Mouse (Mus musculus): ENCODE measurements at regions not wholly inside any gene's neighbourhood (a gene's known extent, or its start where the extent isn't known, plus 50 kb on each side); places are given as distances from the start of the nearest gene placed in this dataset.

DNA sequence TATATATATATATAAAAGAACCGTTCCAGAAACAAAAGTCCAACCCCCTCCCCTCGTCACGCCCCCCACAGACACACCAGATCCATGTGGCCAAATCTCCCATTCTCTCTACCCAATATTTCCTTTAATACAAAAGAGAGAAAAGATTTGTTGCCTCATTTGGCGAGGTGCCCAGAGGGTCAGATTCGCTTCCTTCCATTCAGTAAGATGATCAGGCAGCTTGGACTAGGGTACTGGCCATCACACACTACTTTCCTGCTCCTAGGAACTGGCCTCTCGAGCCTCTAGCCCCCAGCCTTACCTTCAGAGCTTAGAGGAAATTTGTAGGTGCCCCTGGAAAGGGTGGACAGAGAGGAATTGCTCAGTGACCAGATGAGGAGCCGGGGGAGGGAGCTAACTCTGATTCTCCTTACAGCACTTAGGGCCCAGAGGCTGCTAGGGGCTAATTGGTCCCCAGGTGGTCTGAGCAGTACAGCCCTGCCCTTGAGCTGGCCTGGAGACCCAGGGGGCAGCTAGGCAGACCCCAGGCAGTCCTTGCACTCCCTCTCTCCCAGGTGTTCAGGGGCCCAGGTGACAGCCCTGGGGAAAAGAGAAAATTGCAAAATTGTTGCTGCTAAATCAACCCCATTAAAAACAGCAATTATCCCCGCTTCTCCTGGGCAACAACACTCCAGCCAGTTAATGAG lies 470.4 kb upstream of the Mgmt start:
- DNase-seq (ENCODE audit: low spot score in 2 of 2), result no peak

DNA sequence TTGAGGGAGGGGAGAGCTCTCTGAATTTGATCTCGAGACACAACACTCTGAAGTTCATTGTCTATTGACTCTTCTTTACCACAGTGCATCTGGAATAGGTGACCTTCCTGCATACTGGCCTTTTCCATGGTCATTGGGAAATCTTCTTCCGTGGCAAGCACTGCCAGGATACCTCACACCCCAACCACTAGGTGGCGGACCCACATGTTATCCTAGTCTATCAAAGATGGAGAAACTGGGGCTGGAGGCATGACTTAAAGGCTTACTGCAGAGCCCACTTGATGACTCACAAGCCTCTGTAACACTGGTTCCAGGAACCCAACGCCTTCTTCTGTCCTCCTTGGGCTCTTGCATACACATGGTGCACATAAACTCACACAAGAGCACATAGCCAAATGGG lies 467.2 kb upstream of the Mgmt start:
- no peak for DNase-seq (ENCODE audit: low spot score in 2 of 2)

DNA sequence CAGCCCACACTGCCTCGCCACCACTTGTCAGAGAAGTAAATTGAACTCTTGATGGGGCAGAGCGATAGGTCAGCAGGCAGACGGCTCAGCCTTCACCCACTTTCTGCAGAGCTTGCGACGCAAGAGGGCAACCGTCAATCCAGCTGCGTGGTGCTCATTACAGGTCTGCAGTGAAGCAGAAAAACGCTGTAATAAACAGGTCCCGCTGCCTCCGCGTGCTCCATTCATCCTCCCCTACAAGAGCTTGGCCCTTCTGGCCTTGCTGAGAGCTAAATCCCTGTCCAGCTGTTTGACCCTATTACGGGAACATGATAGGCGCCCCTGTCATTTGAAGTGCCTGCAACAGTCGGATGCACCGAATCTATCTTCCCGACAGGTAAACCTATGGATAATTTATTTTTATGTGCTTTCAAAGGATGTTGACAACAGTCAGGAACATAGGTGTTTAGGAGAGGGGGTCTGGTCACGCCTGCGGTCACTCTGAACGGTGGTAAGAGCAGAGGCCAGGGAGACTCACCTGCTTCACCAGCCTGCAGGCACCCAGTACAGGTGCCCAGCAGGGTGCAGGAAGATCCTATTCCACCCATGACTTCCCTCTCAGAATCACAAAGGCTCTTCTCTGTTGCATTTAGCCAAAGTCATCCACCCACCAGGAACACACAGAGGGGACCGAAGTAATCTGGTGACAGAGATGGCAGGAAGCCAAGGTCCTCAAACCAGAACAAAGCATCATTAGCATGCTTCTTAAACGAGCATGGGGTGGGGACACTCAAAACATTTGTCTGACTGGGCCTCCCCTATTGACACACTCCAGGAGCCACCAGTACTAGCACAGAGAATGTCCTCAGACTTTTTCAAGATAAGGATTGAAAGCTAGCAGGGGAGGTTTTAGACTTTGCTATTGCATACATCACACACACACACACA lies 464.1 kb upstream of the Mgmt start:
- DNase-seq (ENCODE audit: low spot score in 2 of 2), result no peak

DNA sequence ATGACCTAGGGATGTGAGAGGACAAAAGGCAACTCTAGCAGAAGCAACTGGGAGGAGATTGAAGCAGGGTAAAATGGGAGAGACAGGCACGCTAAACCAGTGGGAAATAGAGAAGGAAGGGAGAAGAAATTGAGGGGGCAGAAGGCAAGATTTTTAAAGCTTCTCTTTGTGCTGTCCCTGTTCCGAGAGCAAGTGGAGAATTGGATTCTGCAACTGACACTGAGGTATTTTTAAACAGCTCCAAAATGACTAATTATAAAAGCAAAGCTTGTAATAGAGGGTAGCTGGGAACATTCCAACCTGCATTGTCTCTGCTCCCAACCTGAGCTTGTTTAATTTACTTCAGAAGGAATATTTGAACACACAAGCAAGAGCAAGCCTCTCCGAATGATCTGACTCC lies 460.7 kb upstream of the Mgmt start:
- DNase-seq (ENCODE audit: low spot score in 2 of 2), result no peak

DNA sequence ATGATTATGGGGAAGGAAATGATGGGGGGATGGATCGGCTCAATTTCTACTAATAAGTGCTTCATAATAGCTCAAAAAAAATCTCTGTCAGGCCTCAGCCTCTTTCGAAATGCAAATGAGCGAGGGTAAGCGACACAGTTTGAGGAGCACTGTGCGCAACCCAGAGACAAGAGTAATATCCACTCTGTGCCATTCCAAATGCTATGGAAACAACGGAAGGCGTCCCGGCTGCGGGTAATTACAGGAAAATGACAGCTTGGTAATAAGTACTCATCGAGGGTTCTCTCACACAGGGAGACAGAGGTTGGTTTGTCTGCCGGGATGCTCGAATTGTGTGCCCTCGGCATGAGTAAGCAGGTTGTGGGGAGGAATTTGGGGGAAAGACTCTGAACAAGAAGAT lies 459.9 kb upstream of the Mgmt start:
- no peak for DNase-seq (ENCODE audit: low spot score in 2 of 2)

DNA sequence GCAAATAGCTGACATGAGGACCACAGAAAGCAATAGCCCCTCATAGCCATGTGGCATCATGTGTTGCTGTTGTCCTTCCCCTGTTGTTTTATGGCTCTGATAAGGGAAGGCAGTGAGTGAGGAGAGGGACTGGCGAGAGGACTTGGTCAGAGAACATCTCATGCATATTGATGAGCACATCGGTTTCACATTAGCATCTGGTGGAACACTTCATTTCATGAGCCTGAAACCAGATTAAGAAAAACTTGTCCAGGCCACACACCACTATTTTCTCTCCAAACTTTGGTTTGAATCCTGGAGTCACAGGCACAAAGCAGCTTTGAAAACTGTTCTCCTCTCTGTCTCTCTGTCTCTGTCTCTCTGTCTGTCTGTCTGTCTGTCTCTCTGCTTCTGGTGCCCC lies 451.0 kb upstream of the Mgmt start:
- DNase-seq (ENCODE audit: low spot score in 2 of 2), result no peak

DNA sequence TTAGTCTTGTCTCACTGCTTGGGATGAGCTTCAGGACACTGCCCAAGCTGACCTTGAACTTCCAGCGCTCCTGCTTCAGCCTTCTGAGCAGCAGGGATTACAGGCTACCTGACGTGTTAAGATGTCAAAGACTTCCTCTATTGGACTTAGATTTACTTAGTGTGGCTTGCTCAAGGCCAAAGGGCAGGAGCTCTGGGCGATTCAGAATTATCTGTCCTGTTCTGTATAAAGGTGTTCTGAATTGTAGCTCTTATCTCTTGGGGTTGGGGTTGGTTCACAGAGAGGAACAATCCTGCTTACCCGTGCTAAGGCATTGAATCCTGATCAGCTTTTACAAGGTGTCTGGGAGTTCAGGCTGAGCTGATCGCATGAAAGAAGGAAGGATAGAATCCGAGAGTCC lies 449.3 kb upstream of the Mgmt start:
- DNase-seq (ENCODE audit: low spot score in 2 of 2), result no peak

DNA sequence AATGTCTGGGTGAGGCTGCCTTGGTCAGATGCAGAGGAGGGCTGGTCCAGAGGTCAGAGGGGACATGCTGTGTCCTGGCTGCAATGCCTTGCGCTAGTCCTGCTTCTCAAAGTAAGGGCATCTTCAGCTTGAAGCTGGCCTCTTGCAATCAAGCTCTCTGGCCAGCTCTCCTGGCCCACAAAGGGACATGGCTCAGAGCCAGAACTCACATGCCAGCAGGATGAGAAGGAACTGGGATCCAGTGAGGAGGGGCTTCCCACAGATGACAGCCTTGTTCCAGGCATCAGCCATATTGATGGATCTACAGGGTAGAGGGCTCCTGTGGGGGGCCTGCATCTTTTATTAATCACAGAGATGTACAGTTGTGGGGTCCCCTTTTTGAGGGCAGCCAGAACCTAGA lies 445.1 kb upstream of the Mgmt start:
- DNase-seq (ENCODE audit: low spot score in 2 of 2), result peak; percentile 29 to 31

DNA sequence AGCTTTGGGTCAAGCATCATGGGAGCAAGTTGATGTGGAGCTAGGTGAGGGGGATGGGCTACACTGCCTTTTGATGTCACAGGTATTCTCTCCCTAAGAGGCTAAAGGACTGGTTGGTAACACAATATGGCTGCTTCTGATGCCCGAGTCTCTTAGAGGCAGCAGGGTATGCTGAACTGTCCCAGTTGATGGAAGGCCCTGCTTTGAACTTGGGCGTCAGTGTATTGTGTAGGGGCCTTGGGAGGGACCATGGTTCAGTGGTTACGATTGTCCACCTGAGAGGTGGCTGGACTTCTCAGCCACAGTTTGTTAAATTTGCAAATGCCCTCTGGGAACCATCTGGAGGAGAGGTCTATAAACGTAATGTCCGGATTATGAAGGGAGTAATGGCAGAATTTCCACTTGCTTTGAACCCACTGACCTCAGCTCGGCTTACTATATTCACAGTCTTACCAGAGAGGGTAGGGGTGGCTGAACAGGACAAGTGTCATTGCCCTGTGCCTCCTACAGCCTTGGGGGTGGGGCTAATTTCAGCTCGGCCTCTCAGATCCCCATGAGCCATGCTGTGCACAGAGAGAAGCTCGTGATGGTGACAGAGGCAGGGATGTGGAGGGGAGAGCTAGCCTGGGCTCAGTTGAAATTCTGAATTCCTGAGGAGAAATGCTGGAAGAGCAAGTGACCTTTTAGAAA lies 442.6 kb upstream of the Mgmt start:
- no peak for DNase-seq (ENCODE audit: low spot score in 2 of 2)

DNA sequence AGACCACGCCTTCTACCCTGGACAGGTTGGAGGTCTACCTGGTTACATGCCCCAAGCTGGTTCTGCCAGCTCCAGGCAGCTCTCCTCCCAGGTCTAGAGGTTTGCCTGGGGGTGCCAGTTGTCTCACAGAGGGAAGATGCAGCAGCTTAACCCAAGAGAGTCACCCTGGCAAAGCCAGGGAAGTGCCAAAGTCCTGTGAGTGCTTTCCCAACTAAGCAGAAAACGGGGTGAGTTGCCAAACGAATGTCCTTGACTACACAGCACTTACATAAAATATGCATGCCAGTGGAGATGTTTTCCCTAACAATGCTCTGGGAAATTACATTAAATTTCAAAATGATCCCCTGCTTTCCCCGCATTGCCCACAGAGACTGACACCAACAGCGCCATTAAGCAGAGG lies 441.9 kb upstream of the Mgmt start:
- DNase-seq (ENCODE audit: low spot score in 2 of 2), result no peak

DNA sequence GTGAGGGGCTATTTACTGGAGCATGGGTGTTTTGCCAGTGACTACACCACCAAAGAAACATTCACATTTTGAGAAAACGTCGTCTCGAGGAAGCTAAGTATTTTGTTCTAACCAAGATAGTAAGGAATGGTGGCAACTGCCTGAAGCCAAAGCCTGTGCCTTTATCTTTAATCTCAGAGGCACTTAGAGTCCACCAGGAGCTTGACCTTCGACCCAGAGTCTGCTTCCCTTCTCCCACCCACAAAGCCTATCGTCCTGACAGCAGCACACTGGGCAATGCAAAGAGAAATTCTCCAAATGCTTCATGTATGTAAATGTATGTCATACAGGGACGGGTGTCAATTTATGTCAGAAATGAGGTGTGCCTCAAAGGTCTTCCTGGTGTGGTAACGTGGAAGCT lies 437.2 kb upstream of the Mgmt start:
- DNase-seq (ENCODE audit: low spot score in 2 of 2), result no peak

DNA sequence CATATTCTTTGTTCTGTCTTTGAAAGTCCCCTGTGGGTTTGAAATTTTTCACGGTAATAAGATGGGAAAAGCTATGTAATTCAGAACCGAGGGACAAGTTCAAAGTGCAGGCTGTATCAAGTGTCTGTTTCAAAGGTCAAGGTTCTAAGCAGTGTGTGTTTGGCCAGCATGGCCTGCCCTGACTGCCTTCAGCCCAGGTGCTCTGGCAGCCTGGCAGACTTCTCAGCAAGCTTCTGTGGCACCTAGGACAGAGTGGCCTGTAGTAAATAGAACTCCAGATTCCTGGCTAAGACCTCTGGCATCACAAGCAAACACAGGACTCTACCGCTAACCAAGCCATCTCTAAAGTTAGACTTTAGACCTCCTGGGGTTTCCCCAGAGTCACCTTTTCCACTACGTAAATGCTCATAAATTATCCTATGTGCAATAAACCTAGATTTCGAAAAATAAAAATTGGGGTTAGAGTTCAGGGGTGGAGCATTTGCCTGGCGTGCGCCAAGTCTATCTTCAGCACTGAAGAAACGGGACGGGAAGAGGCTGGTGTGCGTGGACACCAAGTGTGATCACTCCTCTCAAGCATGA lies 436.5 kb upstream of the Mgmt start:
- no peak for DNase-seq (ENCODE audit: low spot score in 2 of 2)

DNA sequence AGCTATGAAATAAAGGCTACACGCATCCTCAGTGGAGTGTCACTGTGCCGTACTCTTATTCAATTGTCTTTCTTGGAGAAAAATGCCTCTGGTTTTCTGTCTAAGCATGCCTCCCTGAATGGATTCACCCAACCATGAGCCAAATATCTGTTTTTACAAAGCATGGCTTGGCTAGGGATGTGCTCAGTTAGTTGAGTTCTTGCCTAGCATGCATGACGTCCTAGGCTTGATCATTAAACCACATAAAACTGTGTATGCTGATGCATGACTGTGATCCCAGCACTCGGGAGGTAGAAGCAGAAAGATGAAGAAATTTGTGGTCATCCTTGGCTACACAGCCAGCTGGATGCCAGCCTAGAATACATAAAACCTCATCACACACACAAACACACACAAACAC lies 417.3 kb upstream of the Mgmt start:
- no peak for DNase-seq (ENCODE audit: low spot score in 2 of 2)

DNA sequence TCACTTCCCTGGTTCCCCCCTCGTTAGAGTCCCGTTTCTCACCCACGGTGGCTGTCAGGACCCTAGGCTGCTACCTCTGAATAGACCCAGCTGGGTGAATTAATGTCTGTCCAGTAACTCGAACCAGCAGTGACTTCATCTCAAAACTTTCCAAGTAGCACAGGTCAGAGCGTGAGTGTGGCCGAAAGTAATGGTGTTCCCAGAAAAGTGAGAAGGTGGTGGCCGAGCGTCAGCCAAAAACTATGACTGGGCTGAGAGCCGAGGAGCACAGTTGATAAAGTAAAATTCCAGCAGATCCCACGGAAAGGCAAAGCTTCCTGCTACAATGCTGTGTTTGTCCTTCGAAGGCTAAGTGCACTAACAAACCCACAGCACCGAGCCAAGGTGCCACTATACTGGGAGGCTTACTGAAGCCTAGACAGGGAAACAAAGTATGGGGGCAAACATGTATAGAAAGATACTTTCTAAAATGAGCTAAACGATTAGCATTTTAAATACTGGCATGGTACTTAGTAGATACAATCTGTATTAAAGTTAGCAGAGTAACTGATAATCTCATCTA lies 413.7 kb upstream of the Mgmt start:
- DNase-seq (ENCODE audit: low spot score in 2 of 2), result no peak

DNA sequence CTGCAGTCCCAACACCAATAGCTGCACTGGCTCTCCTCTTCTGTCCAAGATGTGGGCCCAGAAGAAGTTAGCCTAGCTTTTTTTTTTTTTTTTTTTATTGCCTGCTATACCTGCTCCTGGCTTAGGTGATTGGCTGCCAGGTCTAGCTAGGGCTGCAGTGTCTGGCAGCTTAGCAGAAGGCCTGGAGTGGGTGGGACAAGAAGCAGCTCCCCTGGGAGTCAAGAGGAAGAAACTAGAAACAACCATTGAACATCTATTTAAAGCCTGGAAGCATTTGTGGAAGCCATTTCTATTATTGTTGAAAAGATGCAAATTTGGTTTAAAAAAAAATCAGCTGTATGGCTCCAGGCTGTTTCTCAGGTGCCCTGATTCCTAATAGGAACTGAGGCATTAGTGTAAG lies 411.2 kb upstream of the Mgmt start:
- DNase-seq (ENCODE audit: low spot score in 2 of 2), result no peak

DNA sequence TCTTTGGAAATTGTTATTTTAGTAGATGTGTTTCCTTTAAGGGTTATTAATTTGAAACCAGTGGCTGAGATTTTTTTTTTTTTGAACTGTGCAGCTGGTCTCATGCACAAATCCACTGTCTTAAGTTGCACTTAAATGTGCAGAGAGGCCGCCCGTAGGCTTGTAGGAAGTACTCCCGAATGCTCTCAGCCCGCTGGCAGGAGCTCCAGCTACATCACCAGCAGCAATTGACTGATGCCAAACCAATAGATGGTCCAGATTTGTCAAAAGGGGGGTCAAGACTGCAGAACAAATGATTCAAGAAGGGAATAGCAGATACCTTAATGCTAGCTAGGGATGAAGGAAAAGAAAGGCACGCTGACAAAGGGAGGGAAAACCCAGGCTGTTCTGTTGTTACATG lies 406.9 kb upstream of the Mgmt start:
- no peak for DNase-seq (ENCODE audit: low spot score in 2 of 2)

DNA sequence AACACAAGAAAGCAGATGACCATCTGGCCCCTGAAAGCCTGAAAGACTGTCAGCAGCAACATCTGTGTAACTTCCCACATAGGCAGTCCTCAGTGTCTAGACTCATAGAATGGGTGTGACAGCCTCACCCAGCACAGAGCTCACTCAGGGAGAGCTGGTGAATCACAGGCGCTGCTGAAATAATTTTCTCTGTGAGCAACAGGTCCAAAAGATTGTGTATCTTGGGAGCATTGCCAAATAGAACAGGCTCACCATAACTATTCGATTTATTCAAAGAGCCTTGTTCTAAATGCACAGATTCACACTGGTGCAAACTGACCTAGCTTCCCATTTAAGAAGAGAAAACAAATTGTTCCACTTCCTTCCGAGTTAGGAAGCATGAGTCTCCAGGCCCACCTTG lies 399.6 kb upstream of the Mgmt start:
- no peak for DNase-seq (ENCODE audit: low spot score in 2 of 2)

DNA sequence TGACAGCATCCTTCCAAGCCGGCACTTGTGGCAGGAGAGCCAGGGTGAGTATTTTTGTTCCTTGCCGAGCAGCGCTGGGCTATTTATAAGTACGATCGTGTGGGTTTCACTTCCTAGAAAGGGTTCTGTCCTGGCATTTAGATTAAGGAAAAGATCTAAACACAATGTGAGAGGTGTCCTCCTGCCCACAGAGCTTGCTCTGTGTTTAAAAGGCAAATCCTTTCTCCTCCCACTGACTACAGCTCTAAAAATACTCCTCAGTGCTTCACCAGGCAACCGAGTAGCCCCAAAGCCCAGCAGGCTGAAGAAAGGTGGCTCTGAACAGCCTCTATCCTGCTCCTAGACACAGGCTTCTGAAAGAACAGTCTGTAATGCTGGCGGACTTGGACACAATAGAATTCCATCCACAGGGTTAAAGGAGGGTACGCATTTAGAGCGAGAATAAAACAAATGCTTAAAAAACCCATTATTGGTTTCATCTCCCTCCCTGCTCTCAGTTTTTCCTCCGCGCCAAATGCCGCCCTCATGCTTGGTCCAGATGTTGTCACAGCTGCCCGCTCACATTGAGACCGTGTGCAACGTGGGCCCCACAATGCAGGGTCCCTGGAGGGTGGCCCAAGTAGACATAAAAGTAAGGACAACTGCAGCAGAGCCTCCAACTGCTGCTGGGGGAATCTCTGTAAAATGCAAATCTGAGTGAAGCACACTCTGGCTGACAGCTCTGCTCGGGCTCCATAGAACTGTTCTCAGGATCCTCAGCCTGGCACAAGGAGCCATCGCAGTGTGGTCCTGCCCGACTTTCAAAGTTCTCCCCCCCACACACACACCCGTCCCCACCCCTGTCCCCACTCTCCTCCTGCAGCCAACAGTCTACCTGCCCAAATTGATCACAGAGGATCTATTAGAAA lies 397.8 kb upstream of the Mgmt start:
- DNase-seq (ENCODE audit: low spot score in 2 of 2), result no peak

DNA sequence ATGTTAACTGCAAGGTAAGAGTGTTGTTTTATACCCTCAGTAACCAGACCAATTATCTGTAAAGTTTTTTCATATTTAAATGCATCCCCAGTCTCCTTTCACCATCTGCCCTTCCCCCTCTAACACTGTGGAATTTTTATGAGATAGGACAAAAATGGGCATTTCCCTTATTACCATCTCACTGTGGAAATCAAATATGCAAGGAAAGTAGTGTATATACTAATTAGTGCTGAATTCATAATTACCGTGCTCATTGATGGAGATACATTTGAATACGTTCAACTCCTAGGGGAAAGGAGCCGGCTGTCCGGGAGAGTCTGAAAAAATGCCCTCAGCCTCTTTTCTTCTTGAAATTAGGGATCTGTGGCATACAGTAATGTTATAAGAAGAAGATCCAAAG lies 394.4 kb upstream of the Mgmt start:
- DNase-seq (ENCODE audit: low spot score in 2 of 2), result no peak

DNA sequence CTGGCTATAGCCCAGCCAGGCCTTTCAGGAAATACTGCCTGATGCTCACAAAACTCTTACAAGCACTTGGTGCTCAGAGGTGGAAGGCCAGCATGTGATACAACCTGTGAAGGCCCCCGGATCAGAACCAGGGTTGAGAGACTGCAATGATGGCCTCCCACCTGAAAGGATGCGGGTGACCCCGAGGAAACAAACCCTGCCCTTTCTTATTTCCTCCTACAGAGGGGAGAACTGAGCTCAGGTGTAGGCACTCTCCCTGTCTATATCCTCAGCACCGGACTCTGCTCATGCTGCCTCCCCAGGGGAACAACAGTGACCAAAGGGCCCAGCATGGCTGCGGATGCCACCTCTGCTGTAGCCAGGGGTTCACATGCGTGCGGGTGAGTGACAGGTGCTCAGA lies 393.3 kb upstream of the Mgmt start:
- DNase-seq (ENCODE audit: low spot score in 2 of 2), result no peak
